Mouse (Mus musculus) neural tube, embryonic 15.5 days (tissue): ENCODE measurements around the gene Syn2. TPM values are rescaled to one million over a fixed set of nuclear protein-coding genes. Genes with fewer than 3 reads are reported as not detected.

Experiments
- microRNA-seq: library from miRNA; unstranded; fragments of <30 nt; microRNA quantifications from one replicate; pipeline ENCODE4, GENCODE M21; 2017
- polyA plus RNA-seq: library from polyadenylated mRNA; unstranded; fragments of >200 nt; fragmentation: Nextera tagmentation; extraction: Ambion mirVana; gene quantifications from 2 replicates; pipeline ENCODE4 v1.2.1, GENCODE M21; 2015

The Syn2 gene
- polyA plus RNA-seq, 1 experiment from 2014 or later = 73.3 TPM

Small RNA genes lying within 50 kb of the gene (microRNA-seq; reads per million reads assigned to microRNA genes)
- not detected for gene Gm24767

Other genes starting within 250 kb of the Syn2 start
- 51.4 and 64.5 TPM in 2 replicates for gene Vgll4, start 164.9 kb upstream of the Syn2 start, polyA plus RNA-seq
- gene Tamm41, start 97.0 kb upstream of the Syn2 start, polyA plus RNA-seq = 47.9 and 53.1 TPM in 2 replicates
- gene Gm17482, start 92.4 kb downstream of the Syn2 start, polyA plus RNA-seq = not detected in 2 replicates
- gene Timp4, start 117.3 kb downstream of the Syn2 start, polyA plus RNA-seq = 29.3 and 31.5 TPM in 2 replicates
- 0.56 and 3.3 TPM in 2 replicates for gene Pparg, start 226.0 kb downstream of the Syn2 start, polyA plus RNA-seq